Mouse (Mus musculus): ENCODE measurements around the gene Sowaha.

DNA sequence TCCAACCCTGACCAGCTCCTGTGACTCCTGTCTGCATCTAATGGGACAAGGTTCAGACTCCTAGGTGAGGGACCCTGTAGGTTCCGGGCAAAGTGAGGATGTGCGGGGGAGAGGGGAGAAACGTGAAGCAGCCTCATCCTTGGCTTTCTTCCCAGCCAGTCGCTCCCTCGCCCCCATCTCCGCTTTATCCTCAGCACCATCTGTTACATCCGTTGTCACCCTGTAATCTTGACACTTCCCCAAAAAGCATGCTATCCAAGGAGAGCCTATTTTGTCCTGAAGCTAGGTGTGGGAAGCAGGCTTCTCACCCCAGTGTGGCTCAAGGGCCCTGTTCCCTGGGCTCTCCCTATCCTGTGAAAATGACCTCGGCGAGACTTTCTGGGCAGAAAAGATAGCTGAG, 42.9 kb upstream of the Sowaha start:
- no peak for TF ChIP-seq CTCF (IDR thresholded peaks at IDR 0.05; ENCODE audit: extremely low read depth, insufficient read depth, insufficient read length, insufficient replicate concordance)
- TF ChIP-seq POLR2A (IDR thresholded peaks at IDR 0.05; ENCODE audit: low read depth, low read length), result no peak

All from spleen, adult 2 months (tissue).